Mouse (Mus musculus): ENCODE measurements around the gene Nacc1. TPM values are rescaled to one million over a fixed set of nuclear protein-coding genes. Genes with fewer than 3 reads are reported as not detected.

Gene Nacc1
- total RNA-seq, 1 experiment, result 85.5 TPM

- TF ChIP-seq ZNF384 (IDR thresholded peaks at IDR 0.05; ENCODE audit: low read depth, low read length) (0 out of 2 replicates have a peak, but pooled peaks have one; percentile 13), HCFC1 (IDR thresholded peaks at IDR 0.05; ENCODE audit: borderline replicate concordance, insufficient read depth, low read length) (no peak), ZC3H11A (IDR thresholded peaks at IDR 0.05; ENCODE audit: borderline replicate concordance, low read depth, low read length) (peak; percentile 81; the same call in 1 of the 2 replicates), MAFK (IDR thresholded peaks at IDR 0.05; ENCODE audit: insufficient read depth, low read depth, low read length) (no peak), CHD2 (IDR thresholded peaks at IDR 0.05; ENCODE audit: low read depth, low read length) (no peak)
- no peak overlapping the region for H3K27ac ChIP-seq (ENCODE audit: insufficient read depth, low read depth, low read length, poor library complexity, severe bottlenecking)
Observed at GRCm38 (mm10) chr8:84708774-84709475, 21.3 kb upstream of the Nacc1 start.

GRCm38 (mm10) chr8:84708071-84708541 is 20.4 kb upstream of the Nacc1 start:
- in situ Hi-C loops (cut with MboI; ENCODE audit: low sequenced_read_pairs in 2 of 2, unreplicated experiment in 2 of 2), result loop anchor here in 1 of 2 experiments (10.0 kb wide), 2 partner anchors 67 to 107 kb away; no protein-coding TSS in a partner anchor
- peaks cover 1 to 36% of the 10 kb centered on the region in 2 experiments; a peak in 2 of 4 replicates for H3K4me1 ChIP-seq (ENCODE audit: control insufficient read depth in 2 of 2, insufficient read depth in 2 of 2, low read length in 2 of 2, poor library complexity in 1 of 2)
- H3K9ac ChIP-seq (ENCODE audit: insufficient read depth, low read depth, low read length, poor library complexity, severe bottlenecking), result no peak overlapping the region
- H3K36me3 ChIP-seq (ENCODE audit: control insufficient read depth, insufficient read depth, low read length, poor library complexity, severe bottlenecking), result no peaks in the 10 kb centered on the region
- no peak for DNase-seq (ENCODE audit: low read depth, low spot score)
- no peak for TF ChIP-seq MAFK (IDR thresholded peaks at IDR 0.05; ENCODE audit: insufficient read depth, low read depth, low read length)
- no peak for TF ChIP-seq ZNF384 (IDR thresholded peaks at IDR 0.05; ENCODE audit: low read depth, low read length)
- no peak for TF ChIP-seq HCFC1 (IDR thresholded peaks at IDR 0.05; ENCODE audit: borderline replicate concordance, insufficient read depth, low read length)
- no peak for TF ChIP-seq CHD2 (IDR thresholded peaks at IDR 0.05; ENCODE audit: low read depth, low read length)
- no peak overlapping the region for H3K27ac ChIP-seq (ENCODE audit: insufficient read depth, low read depth, low read length, poor library complexity, severe bottlenecking)
- H3K9me3 ChIP-seq (ENCODE audit: control insufficient read depth, insufficient read depth, low read depth, low read length), result no peaks in the 10 kb centered on the region
- H3K4me3 ChIP-seq (ENCODE audit: insufficient read depth in 1 of 2, low read depth in 1 of 2, low read length in 2 of 2, poor library complexity in 1 of 2, severe bottlenecking in 1 of 2), result peak overlapping the region; percentile 45 to 47; a peak in 3 of 4 replicates

More at GRCm38 (mm10) chr8:84708774-84709475, 21.3 kb upstream of the Nacc1 start:
- no peaks in the 10 kb centered on the region for H3K36me3 ChIP-seq (ENCODE audit: control insufficient read depth, insufficient read depth, low read length, poor library complexity, severe bottlenecking)
- no peak overlapping the region for H3K9ac ChIP-seq (ENCODE audit: insufficient read depth, low read depth, low read length, poor library complexity, severe bottlenecking)
- no peak overlapping the region for H3K4me3 ChIP-seq (ENCODE audit: insufficient read depth in 1 of 2, low read depth in 1 of 2, low read length in 2 of 2, poor library complexity in 1 of 2, severe bottlenecking in 1 of 2)
- peak; percentile 87 for DNase-seq (ENCODE audit: low read depth, low spot score)
- in situ Hi-C loops (cut with MboI; ENCODE audit: low sequenced_read_pairs in 2 of 2, unreplicated experiment in 2 of 2), result loop anchor here in 1 of 2 experiments (10.0 kb wide), 2 partner anchors 66 to 106 kb away; no protein-coding TSS in a partner anchor
- no peaks in the 10 kb centered on the region for H3K9me3 ChIP-seq (ENCODE audit: control insufficient read depth, insufficient read depth, low read depth, low read length)
- H3K4me1 ChIP-seq (ENCODE audit: control insufficient read depth in 2 of 2, insufficient read depth in 2 of 2, low read length in 2 of 2, poor library complexity in 1 of 2), result peaks cover 1 to 35% of the 10 kb centered on the region in 2 experiments; a peak in 2 of 4 replicates

- H3K9me3 ChIP-seq (ENCODE audit: control insufficient read depth, insufficient read depth, low read depth, low read length), result no peaks in the 10 kb centered on the region
- no peak overlapping the region for H3K27ac ChIP-seq (ENCODE audit: insufficient read depth, low read depth, low read length, poor library complexity, severe bottlenecking)
- peaks cover 1 to 35% of the 10 kb centered on the region in 2 experiments; a peak in 2 of 4 replicates for H3K4me1 ChIP-seq (ENCODE audit: control insufficient read depth in 2 of 2, insufficient read depth in 2 of 2, low read length in 2 of 2, poor library complexity in 1 of 2)
- DNase-seq (ENCODE audit: low read depth, low spot score), result no peak
- peak overlapping the region; percentile 45 to 47 for H3K4me3 ChIP-seq (ENCODE audit: insufficient read depth in 1 of 2, low read depth in 1 of 2, low read length in 2 of 2, poor library complexity in 1 of 2, severe bottlenecking in 1 of 2)
- TF ChIP-seq ZNF384 (IDR thresholded peaks at IDR 0.05; ENCODE audit: low read depth, low read length) (no peak), ZC3H11A (IDR thresholded peaks at IDR 0.05; ENCODE audit: borderline replicate concordance, low read depth, low read length) (no peak), MAFK (IDR thresholded peaks at IDR 0.05; ENCODE audit: insufficient read depth, low read depth, low read length) (no peak), CHD2 (IDR thresholded peaks at IDR 0.05; ENCODE audit: low read depth, low read length) (no peak), HCFC1 (IDR thresholded peaks at IDR 0.05; ENCODE audit: borderline replicate concordance, insufficient read depth, low read length) (no peak)
- H3K36me3 ChIP-seq (ENCODE audit: control insufficient read depth, insufficient read depth, low read length, poor library complexity, severe bottlenecking), result no peaks in the 10 kb centered on the region
- in situ Hi-C loops (cut with MboI; ENCODE audit: low sequenced_read_pairs in 2 of 2, unreplicated experiment in 2 of 2), result loop anchor here in 1 of 2 experiments (10.0 kb wide), 2 partner anchors 67 to 107 kb away; no protein-coding TSS in a partner anchor
- no peak overlapping the region for H3K9ac ChIP-seq (ENCODE audit: insufficient read depth, low read depth, low read length, poor library complexity, severe bottlenecking)
Observed at GRCm38 (mm10) chr8:84707267-84707883, 19.7 kb upstream of the Nacc1 start.

GRCm38 (mm10) chr8:84706610-84707266 is 19.1 kb upstream of the Nacc1 start:
- no peak for DNase-seq (ENCODE audit: low read depth, low spot score)
- Histone ChIP-seq H3K9ac (ENCODE audit: insufficient read depth, low read depth, low read length, poor library complexity, severe bottlenecking) (no peak overlapping the region), H3K27ac (ENCODE audit: insufficient read depth, low read depth, low read length, poor library complexity, severe bottlenecking) (no peak overlapping the region), H3K4me1 (ENCODE audit: control insufficient read depth in 2 of 2, insufficient read depth in 2 of 2, low read length in 2 of 2, poor library complexity in 1 of 2) (peaks cover 0 to 34% of the 10 kb centered on the region in 2 experiments; a peak in 2 of 4 replicates), H3K4me3 (ENCODE audit: insufficient read depth in 1 of 2, low read depth in 1 of 2, low read length in 2 of 2, poor library complexity in 1 of 2, severe bottlenecking in 1 of 2) (peak overlapping the region; percentile 45 to 47), H3K9me3 (ENCODE audit: control insufficient read depth, insufficient read depth, low read depth, low read length) (no peaks in the 10 kb centered on the region), H3K36me3 (ENCODE audit: control insufficient read depth, insufficient read depth, low read length, poor library complexity, severe bottlenecking) (no peaks in the 10 kb centered on the region)
- no peak for TF ChIP-seq ZC3H11A (IDR thresholded peaks at IDR 0.05; ENCODE audit: borderline replicate concordance, low read depth, low read length)
- TF ChIP-seq HCFC1 (IDR thresholded peaks at IDR 0.05; ENCODE audit: borderline replicate concordance, insufficient read depth, low read length), result no peak
- no peak for TF ChIP-seq ZNF384 (IDR thresholded peaks at IDR 0.05; ENCODE audit: low read depth, low read length)
- no peak for TF ChIP-seq MAFK (IDR thresholded peaks at IDR 0.05; ENCODE audit: insufficient read depth, low read depth, low read length)
- no peak for TF ChIP-seq CHD2 (IDR thresholded peaks at IDR 0.05; ENCODE audit: low read depth, low read length)
- in situ Hi-C loops (cut with MboI; ENCODE audit: low sequenced_read_pairs in 2 of 2, unreplicated experiment in 2 of 2), result loop anchor here in 1 of 2 experiments (10.0 kb wide), 2 partner anchors 68 to 108 kb away; no protein-coding TSS in a partner anchor

All from ES-E14 (cell line).